Mouse (Mus musculus): Measurements from ENCODE around the gene Fam71e2.
"Not testable (repeated sequence)": the region's sequence is repeated elsewhere in the genome, so short reads cannot be mapped to it uniquely, and the experiment has no call there.

GRCm38 (mm10) chr7:4793248-4793647 is 22.1 kb upstream of the Fam71e2 start:
- not testable (repeated sequence) for TF ChIP-seq TCF3 (IDR thresholded peaks at IDR 0.05; ENCODE audit: insufficient read length, low read depth); MYOG (IDR thresholded peaks at IDR 0.05; ENCODE audit: control insufficient read depth in 1 of 3, insufficient read depth in 1 of 3, insufficient read length in 2 of 3, low read depth in 2 of 3); POLR2A (IDR thresholded peaks at IDR 0.05; ENCODE audit: insufficient read length, low read depth); MYOD1 (IDR thresholded peaks at IDR 0.05; ENCODE audit: control insufficient read depth in 1 of 3, insufficient read length in 2 of 3, low read depth in 2 of 3); TCF12 (IDR thresholded peaks at IDR 0.05; ENCODE audit: insufficient read depth, poor library complexity, severe bottlenecking)
